Mouse (Mus musculus) left cerebral cortex, postnatal 25 days (tissue): Measurements from ENCODE around the gene Ms4a5. TPM values are rescaled to one million over a fixed set of nuclear protein-coding genes. Genes with fewer than 3 reads are reported as not detected.

Experiments
- DNase-seq, 2 experiments: peaks; one replicate each; pipeline ENCODE4 v3.0.0; 2022; ENCODE audit warnings: low spot score in 2 of 2, mixed read lengths in 1 of 2
- intact Hi-C: fragments of 180-260 bp; cut with DNase I; formaldehyde crosslinking; loops from one replicate; pipeline ENCODE4 v1.15.1; 2025
- total RNA-seq, 2 experiments: library from RNA; stranded (reverse); gene quantifications; 2 replicates each; pipeline ENCODE4 v1.2.3; 2021

The Ms4a5 gene
- total RNA-seq, 2 experiments from 2014 or later: not detected

DNA sequence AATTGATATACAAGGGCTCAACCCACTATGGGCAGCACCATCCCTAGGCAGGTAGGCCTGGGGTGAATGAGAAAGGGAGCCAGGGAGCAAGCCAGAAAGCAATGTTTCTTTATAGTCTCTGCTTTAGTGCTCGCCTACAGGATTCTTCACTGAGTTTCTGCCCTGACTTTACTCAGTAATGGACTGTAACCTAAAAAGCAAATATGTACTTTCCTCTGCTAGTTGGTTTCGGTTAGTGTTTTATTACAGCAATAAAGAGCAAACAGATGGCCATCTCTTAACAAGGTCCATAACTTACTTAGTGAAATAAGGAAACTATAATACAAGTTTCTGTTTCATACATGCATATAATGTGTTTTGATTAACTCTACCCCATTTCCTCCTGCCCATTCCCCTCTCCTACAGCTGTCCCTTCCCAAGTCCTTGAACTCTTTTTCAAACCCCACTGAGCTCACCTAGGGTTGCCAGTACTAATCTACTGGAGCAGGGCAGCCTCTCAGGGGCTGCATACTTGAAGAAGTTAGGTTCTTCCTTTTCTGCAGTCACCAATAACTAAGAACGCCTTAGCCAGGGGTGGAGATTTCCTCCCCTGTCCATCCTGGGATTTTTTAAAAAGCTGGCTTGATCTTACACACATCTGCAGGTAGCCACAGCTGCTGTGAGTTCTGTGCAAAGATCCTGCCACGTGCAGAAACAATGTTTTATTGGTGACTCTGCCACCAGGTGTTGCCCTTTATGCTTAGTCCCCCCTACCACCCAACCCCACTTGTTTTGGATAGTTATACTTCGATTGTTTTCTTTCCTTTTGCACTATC, 48.5 kb downstream of the Ms4a5 start:
- intact Hi-C loops: no loop called here

DNA sequence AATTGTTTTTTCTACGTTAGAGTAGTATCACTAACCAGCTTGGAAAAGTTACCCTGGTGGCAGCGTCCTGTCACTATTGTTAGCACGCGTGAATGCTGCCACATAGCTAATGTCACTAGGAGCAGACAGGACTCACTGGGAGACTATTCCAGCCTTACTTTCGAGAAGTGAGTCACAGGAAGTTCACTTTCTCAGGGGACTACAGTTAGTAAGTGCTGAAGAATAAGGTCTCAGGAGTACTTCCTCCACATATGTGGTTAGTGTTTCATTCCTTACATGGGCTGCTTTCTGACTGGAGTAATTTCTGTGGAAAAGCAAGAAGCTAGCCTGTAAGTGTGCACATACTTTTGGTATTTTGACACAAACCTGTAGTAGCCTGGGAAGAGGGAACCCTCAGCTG, 49.4 kb downstream of the Ms4a5 start:
- intact Hi-C loops: no loop called here
- DNase-seq: no peak

More for the DNA sequence above, 48.5 kb downstream of the Ms4a5 start:
- DNase-seq: no peak

DNA sequence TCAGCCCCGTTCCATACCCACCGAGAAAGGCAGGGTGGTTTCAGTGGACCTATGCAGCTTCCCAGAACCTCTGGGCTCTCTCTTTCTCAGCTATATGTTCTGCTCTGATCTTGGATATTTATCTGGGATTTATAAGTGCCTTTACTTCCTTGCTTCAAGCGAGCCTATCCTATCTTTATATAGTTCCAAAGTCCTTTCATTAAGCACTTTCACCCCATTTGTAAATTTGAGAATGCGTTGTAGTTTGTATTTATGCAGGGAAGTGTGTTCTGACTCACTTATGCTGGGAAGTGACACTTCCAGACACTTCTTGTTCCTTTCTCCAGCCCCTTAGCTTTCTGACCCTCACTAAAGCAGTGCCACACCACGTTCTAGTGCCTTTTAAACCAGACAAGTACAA, 51.3 kb downstream of the Ms4a5 start, which contains the start of gene Ms4a12:
Ms4a12 (minus strand) TSS at position 101 of the 400 bp plus-strand sequence.
- no peak for DNase-seq
- intact Hi-C loops: no loop called here

Other genes with a start within 250 kb of the Ms4a5 start
- gene Ms4a8a, start 202.8 kb downstream of the Ms4a5 start, total RNA-seq: not detected
- not detected for gene 1700017D01Rik, start 153.0 kb downstream of the Ms4a5 start, total RNA-seq
- not detected for gene 1700025F22Rik, start 118.6 kb downstream of the Ms4a5 start, total RNA-seq
- not detected for gene Ms4a13, start 87.1 kb downstream of the Ms4a5 start, total RNA-seq
- gene Ms4a12, start 51.4 kb downstream of the Ms4a5 start, total RNA-seq: not detected
- gene Ms4a1, start 17.6 kb downstream of the Ms4a5 start, total RNA-seq: not detected
- not detected for gene Ms4a14, start 30.6 kb upstream of the Ms4a5 start, total RNA-seq
- gene Ms4a7, start 52.3 kb upstream of the Ms4a5 start, total RNA-seq: under 1 TPM; 0.34 to 0.53 TPM
- gene Ms4a4a, start 91.7 kb upstream of the Ms4a5 start, total RNA-seq: 1 to 10 TPM in 1 of 2 experiments, under 1 TPM in 1; 0.69 to 1.2 TPM
- gene Ms4a4c, start 120.9 kb upstream of the Ms4a5 start, total RNA-seq: not detected
- gene Ms4a4b, start 159.7 kb upstream of the Ms4a5 start, total RNA-seq: under 1 TPM in 1 of 2 experiments, not detected in 1; 0.57 TPM
- gene Ms4a6c, start 185.5 kb upstream of the Ms4a5 start, total RNA-seq: 1 to 10 TPM; 1.5 to 1.7 TPM
- under 1 TPM; 0.30 to 0.39 TPM for gene Gm8369, start 202.1 kb upstream of the Ms4a5 start, total RNA-seq
- 1 to 10 TPM in 1 of 2 experiments, under 1 TPM in 1; 0.96 to 2.0 TPM for gene Ms4a6b, start 232.6 kb upstream of the Ms4a5 start, total RNA-seq